Mouse (Mus musculus): ENCODE data around the gene Aven. TPM values are rescaled to one million over a fixed set of nuclear protein-coding genes. Genes with fewer than 3 reads are reported as not detected.

Gene Aven
- total and polyA plus RNA-seq, 2 experiments from 2014 or later = 3.5 to 8.9 TPM

DNA sequence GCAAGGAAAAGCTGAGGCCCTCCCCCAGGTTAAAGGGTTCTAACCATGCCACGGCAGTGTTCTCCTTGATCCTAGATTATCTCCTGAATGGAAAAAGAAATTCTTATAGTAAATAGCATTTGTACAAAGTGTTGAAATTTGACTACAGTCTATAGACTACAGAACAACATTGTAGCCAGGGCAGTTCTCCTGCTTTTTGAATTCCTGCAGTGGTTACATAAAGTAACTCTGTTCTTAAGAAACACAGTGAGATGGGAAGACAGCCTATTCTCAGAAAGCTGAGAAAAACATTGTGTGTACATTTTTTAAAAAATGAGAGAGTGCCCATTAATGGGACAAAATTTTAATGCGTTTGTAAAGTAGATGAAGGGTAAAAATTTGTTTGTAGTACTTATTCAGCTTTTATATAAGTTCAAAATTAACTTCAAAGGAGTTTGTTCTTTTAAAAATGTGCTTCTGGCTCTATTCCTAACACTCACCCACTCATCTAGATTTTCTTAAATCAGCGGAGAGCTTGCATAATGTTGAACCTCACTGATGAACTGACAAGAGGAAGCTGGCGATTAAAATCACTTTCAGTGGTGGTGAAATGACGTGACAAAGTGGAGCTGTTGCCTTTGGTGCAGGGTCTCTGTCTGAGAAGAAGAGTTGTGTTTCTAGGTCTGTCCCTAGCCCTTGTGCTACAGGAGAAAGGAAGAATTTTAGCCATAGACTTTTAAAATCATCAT lies 17.6 kb upstream of the Aven start:
- Histone ChIP-seq H3K4me1 (ENCODE audit: insufficient read depth, low read length) (no peaks in the 10 kb centered on the region), H3K27ac (ENCODE audit: low read depth, low read length) (no peak overlapping the region), H3K36me3 (ENCODE audit: insufficient read depth, low read length) (no peaks in the 10 kb centered on the region), H3K4me3 (ENCODE audit: low read depth, low read length) (no peak overlapping the region), H3K27me3 (ENCODE audit: insufficient read depth, low read length) (no peaks in the 10 kb centered on the region), H3K9me3 (ENCODE audit: low read length) (no peaks in the 10 kb centered on the region), H3K4me2 (ENCODE audit: low read depth, low read length, poor library complexity, severe bottlenecking) (no peak overlapping the region), H3K9ac (replicated peaks; ENCODE audit: low read length, poor library complexity, severe bottlenecking) (no peak overlapping the region)
- 72% methylated on average over 5 of the region's 5 CpGs for WGBS
- ATAC-seq (ENCODE audit: low FRiP score) = no peak
- no peak for TF ChIP-seq CTCF (IDR thresholded peaks at IDR 0.05)
- DNase-seq (ENCODE audit: low spot score) = no peak

DNA sequence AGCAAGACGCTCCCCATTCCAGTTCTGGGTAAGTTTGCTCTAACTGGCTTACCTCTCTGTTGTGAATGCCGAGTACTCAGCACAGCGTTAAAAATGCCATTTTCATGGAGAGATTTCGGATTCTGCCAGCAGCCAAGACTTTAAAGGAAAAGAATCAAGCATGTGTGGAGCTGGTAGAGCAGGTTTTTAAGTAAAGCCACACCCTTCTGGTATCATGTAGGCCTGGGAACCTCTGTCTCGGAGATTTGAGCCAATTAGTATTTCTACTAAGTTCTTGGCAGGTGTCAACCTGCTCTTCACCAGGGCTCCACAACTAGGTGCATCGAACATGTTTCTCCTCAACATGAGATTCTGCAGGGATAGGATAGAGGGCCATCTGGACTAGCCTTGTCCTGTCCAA lies 16.2 kb upstream of the Aven start:
- no peak overlapping the region for H3K4me2 ChIP-seq (ENCODE audit: low read depth, low read length, poor library complexity, severe bottlenecking)
- H3K27ac ChIP-seq (ENCODE audit: low read depth, low read length) = no peak overlapping the region
- H3K4me1 ChIP-seq (ENCODE audit: insufficient read depth, low read length) = no peaks in the 10 kb centered on the region
- no peaks in the 10 kb centered on the region for H3K36me3 ChIP-seq (ENCODE audit: insufficient read depth, low read length)
- H3K9ac ChIP-seq (replicated peaks; ENCODE audit: low read length, poor library complexity, severe bottlenecking) = no peak overlapping the region
- no peak overlapping the region for H3K4me3 ChIP-seq (ENCODE audit: low read depth, low read length)
- ATAC-seq (ENCODE audit: low FRiP score) (no peak), DNase-seq (ENCODE audit: low spot score) (no peak)
- no peaks in the 10 kb centered on the region for H3K9me3 ChIP-seq (ENCODE audit: low read length)
- no peaks in the 10 kb centered on the region for H3K27me3 ChIP-seq (ENCODE audit: insufficient read depth, low read length)
- TF ChIP-seq CTCF (IDR thresholded peaks at IDR 0.05) = no peak
- 78% methylated on average over 6 of the region's 6 CpGs for WGBS

GRCm38 (mm10) chr2:112480669-112481068 lies 12.1 kb upstream of the Aven start, which contains the start of gene Chrm5:
Chrm5 (minus strand) TSS chr2:112480769.
- Histone ChIP-seq H3K9ac (replicated peaks; ENCODE audit: low read length, poor library complexity, severe bottlenecking) (no peak within 1 kb of the TSS), H3K4me1 (ENCODE audit: insufficient read depth, low read length) (no peaks in the 10 kb centered on the region), H3K9me3 (ENCODE audit: low read length) (no peaks in the 10 kb centered on the region), H3K4me2 (ENCODE audit: low read depth, low read length, poor library complexity, severe bottlenecking) (no peak within 1 kb of the TSS), H3K27me3 (ENCODE audit: insufficient read depth, low read length) (no peaks in the 10 kb centered on the region), H3K27ac (ENCODE audit: low read depth, low read length) (no peak within 1 kb of the TSS), H3K36me3 (ENCODE audit: insufficient read depth, low read length) (no peaks in the 10 kb centered on the region), H3K4me3 (ENCODE audit: low read depth, low read length) (no peak within 1 kb of the TSS)
- no peak for TF ChIP-seq CTCF (IDR thresholded peaks at IDR 0.05)
- 96% methylated on average over 5 of the region's 5 CpGs for WGBS
- DNase-seq (ENCODE audit: low spot score) (no peak), ATAC-seq (ENCODE audit: low FRiP score) (no peak)

DNA sequence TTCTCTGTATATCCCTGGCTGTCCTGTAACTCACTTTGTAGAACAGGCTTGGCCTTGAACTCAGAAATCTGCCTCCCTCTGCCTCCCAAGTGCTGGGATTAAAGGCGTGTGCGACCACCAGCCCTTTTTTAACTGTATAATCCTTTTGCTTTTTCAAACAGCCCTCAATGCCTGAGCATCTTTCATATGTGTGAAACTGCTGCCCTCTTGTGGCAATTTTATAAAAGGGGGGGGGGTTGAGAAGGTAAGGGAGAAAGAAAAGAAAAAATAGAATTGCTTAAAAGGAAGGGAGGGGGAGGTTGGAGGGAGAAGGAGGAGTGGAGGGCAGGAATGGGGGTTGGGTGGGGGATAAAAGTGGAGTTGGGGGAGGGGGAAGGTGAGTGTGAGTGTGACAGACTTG lies 11.2 kb upstream of the Aven start:
- Histone ChIP-seq H3K36me3 (ENCODE audit: insufficient read depth, low read length) (no peaks in the 10 kb centered on the region), H3K4me1 (ENCODE audit: insufficient read depth, low read length) (no peaks in the 10 kb centered on the region), H3K27ac (ENCODE audit: low read depth, low read length) (no peak overlapping the region), H3K27me3 (ENCODE audit: insufficient read depth, low read length) (no peaks in the 10 kb centered on the region), H3K4me3 (ENCODE audit: low read depth, low read length) (no peak overlapping the region), H3K9me3 (ENCODE audit: low read length) (no peaks in the 10 kb centered on the region), H3K4me2 (ENCODE audit: low read depth, low read length, poor library complexity, severe bottlenecking) (no peak overlapping the region), H3K9ac (replicated peaks; ENCODE audit: low read length, poor library complexity, severe bottlenecking) (no peak overlapping the region)
- 0% methylated on average over 2 of the region's 2 CpGs for WGBS
- DNase-seq (ENCODE audit: low spot score) (peak; percentile 75), ATAC-seq (ENCODE audit: low FRiP score) (peak; percentile 73)
- TF ChIP-seq CTCF (IDR thresholded peaks at IDR 0.05) = peak; percentile 81

- Histone ChIP-seq H3K9ac (replicated peaks; ENCODE audit: low read length, poor library complexity, severe bottlenecking) (no peak overlapping the region), H3K9me3 (ENCODE audit: low read length) (no peaks in the 10 kb centered on the region), H3K36me3 (ENCODE audit: insufficient read depth, low read length) (no peaks in the 10 kb centered on the region), H3K4me3 (ENCODE audit: low read depth, low read length) (no peak overlapping the region), H3K4me1 (ENCODE audit: insufficient read depth, low read length) (no peaks in the 10 kb centered on the region), H3K27ac (ENCODE audit: low read depth, low read length) (no peak overlapping the region), H3K27me3 (ENCODE audit: insufficient read depth, low read length) (no peaks in the 10 kb centered on the region), H3K4me2 (ENCODE audit: low read depth, low read length, poor library complexity, severe bottlenecking) (no peak overlapping the region)
- TF ChIP-seq CTCF (IDR thresholded peaks at IDR 0.05) = no peak
- WGBS = 77% methylated on average over 5 of the region's 5 CpGs
- no peak for ATAC-seq (ENCODE audit: low FRiP score)
- no peak for DNase-seq (ENCODE audit: low spot score)
Observed at GRCm38 (mm10) chr2:112482533-112483333, 10.0 kb upstream of the Aven start.

GRCm38 (mm10) chr2:112483334-112483651 lies 9.5 kb upstream of the Aven start:
- Histone ChIP-seq H3K4me2 (ENCODE audit: low read depth, low read length, poor library complexity, severe bottlenecking) (no peak overlapping the region), H3K9me3 (ENCODE audit: low read length) (no peaks in the 10 kb centered on the region), H3K9ac (replicated peaks; ENCODE audit: low read length, poor library complexity, severe bottlenecking) (no peak overlapping the region), H3K27me3 (ENCODE audit: insufficient read depth, low read length) (no peaks in the 10 kb centered on the region), H3K4me1 (ENCODE audit: insufficient read depth, low read length) (no peaks in the 10 kb centered on the region), H3K4me3 (ENCODE audit: low read depth, low read length) (no peak overlapping the region), H3K36me3 (ENCODE audit: insufficient read depth, low read length) (no peaks in the 10 kb centered on the region), H3K27ac (ENCODE audit: low read depth, low read length) (no peak overlapping the region)
- 69% methylated on average over 2 of the region's 2 CpGs for WGBS
- no peak for DNase-seq (ENCODE audit: low spot score)
- no peak for TF ChIP-seq CTCF (IDR thresholded peaks at IDR 0.05)
- no peak for ATAC-seq (ENCODE audit: low FRiP score)

Data from midbrain, postnatal 0 days (tissue).